Mouse (Mus musculus) MEL-GATA-1-ER (cell line): Measurements from ENCODE around the gene Dnase1l3.

Experiments
- DNase-seq: peaks from one replicate; pipeline ENCODE4 v3.0.0-alpha.2; 2012; ENCODE audit warnings: low read depth; ENCODE audit errors: extremely low read depth

Gene Dnase1l3

DNA sequence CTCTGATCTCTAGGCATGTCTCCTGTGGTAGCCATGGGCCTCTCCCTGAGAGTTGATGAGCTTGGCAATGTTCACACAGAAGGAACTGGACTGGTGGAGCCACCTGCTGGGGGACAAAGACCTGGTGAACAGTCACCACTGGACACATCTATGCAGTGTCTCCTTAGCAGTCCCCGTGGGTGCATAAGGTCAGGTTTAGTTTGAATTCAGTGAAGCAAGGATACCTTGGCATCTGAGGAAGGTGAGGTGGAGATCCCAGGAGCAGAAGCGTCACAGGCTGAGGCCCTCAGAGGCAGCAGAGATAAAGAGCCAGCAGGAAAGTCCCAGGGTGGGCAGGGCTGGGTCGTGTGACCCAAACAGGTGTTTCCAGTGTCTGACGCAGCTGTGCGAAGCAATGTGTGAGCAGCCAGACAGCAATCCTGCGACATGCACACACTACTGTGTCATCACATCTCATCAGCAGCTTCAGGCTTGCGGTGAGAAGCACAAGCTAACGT lies at the start of gene Dnase1l3:
TSS of gene Dnase1l3 (minus strand) at position 303 of the 497 bp plus-strand sequence.
- DNase-seq: no peak

DNA sequence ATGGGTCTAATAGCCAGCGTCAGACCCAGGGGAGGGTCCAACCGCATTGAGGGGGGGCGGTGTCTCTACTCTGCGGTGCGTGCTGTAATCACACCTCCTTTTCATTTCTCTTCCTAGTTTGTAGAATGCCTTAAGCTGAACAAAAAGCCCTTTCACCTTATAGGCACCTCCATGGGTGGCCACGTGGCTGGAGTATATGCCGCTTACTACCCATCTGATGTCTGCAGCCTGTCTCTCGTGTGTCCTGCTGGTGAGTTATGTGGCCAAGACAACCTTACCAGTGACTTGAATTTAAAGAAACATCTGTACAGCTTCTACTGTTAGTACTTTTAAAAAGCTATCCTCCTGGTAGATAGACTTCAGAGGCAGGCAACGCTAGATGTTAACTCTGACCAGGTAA lies 48.2 kb upstream of the Dnase1l3 start:
- DNase-seq: no peak

DNA sequence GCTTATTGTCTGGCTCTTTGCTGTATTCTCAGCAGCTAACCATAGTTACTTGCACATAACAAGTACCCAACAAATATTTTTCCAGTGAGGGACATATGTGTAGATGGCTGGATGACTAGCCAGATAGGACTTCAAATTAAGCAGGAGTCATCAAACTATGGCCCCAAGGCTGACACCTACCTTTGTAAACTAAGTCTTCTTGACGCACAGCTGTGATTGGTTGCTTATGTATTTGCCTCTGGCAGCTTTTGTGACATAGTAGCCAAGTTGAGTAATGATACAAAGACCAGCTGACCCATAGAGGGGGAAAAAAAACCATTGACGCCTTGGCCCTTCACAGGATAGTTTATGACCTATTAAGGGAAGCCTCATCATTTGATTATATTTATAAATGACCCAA lies 47.7 kb upstream of the Dnase1l3 start:
- no peak for DNase-seq

DNA sequence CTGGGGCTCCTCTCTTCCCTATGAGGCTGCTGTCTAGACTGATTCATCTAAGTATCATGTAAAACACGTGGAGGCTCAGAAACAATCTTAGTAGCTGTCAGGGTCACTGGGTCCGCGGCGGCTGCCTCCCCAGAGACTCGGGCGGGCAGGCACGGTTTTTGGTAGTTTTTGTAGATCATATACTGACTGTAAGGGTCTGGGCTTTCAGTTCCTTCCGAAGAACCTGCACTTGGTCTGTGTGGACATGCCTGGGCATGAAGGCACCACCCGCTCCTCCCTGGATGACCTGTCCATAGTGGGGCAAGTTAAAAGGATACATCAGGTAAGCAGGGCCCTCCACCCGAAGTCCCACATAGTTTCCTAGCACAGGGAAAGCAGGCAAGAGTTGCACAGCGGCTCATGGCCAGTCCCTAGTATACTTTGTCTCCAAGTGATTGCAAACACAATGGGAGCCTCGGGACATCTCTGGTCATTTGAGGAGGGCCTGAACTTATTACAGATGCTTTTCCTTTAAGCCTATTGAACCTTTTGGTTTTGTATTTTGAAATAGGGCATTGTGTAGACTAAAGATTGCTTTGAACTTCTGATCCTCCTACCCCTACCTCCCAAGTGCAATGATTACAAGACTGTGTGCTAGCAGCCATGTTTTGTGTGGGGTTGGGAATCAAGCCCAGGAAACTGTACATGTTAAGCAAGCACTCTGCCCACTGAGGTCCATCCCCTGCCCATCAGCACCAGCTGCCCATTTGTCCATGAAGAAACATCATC lies 46.7 kb upstream of the Dnase1l3 start:
- DNase-seq: no peak

- no peak for DNase-seq
Measured at GRCm38 (mm10) chr14:8040179-8040578, 45.8 kb upstream of the Dnase1l3 start.

GRCm38 (mm10) chr14:8038791-8039448 lies 44.5 kb upstream of the Dnase1l3 start:
- DNase-seq: no peak

DNA sequence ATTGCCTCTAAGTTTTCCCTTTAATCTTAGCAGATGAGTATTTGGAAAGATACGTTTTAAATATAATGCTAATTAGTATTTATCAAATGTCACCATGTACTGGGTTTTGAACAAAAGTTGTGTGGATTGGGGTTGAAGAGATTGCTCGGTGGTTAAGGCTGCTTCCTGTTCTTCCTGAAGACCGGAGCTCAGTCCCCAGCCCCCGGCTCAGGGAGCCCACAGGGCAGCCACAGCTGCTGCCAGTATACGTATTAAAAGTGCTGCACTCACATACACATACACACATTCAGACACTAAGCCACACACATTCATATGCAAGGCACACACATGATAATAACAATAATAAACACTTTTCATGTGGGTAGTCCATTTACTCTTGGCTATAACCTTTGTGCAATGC lies 43.8 kb upstream of the Dnase1l3 start:
- no peak for DNase-seq

DNA sequence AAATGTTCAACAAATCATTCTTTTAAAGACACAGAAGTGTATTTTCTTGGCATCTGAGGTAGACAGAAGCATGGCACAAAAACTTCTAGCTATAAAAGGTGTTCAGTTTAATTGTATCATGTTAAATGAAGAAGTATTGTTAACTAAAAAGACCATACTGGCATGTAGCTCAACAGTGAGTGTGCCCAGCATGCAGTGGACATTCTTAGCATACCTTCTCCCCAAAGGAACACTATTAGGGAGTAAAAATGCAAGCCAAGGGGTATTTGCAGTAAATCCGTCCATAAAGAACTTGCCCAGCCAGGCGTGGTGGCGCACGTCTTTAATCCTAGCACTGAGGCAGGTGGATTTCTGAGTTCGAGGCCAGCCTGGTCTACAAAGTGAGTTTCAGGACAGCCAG lies 42.0 kb upstream of the Dnase1l3 start:
- DNase-seq: no peak

GRCm38 (mm10) chr14:8035951-8036350 lies 41.6 kb upstream of the Dnase1l3 start:
- DNase-seq: no peak

GRCm38 (mm10) chr14:8034561-8034960 lies 40.2 kb upstream of the Dnase1l3 start:
- DNase-seq: no peak

- DNase-seq: no peak
Measured at GRCm38 (mm10) chr14:8032087-8032944, 37.9 kb upstream of the Dnase1l3 start.

GRCm38 (mm10) chr14:8030535-8030934 lies 36.2 kb upstream of the Dnase1l3 start:
- no peak for DNase-seq

- no peak for DNase-seq
Measured at GRCm38 (mm10) chr14:8029752-8030151, 35.4 kb upstream of the Dnase1l3 start.

DNA sequence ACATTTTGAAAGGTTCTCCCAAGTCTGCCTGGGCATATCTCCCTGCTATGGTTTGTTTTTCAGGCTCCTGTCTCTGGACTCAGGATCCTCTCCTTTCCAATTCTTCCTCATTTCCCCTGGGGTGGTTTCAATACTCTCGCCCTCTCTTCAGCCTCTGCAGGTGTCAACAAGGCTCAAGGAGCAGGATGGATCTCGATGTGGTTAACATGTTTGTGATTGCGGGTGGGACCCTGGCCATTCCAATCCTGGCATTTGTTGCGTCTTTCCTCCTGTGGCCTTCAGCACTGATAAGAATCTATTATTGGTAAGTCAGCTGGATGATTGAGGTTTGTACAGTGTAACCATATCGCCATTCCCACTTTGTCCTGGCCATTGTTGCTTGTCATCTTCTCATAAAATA lies 33.7 kb upstream of the Dnase1l3 start:
- DNase-seq: no peak

DNA sequence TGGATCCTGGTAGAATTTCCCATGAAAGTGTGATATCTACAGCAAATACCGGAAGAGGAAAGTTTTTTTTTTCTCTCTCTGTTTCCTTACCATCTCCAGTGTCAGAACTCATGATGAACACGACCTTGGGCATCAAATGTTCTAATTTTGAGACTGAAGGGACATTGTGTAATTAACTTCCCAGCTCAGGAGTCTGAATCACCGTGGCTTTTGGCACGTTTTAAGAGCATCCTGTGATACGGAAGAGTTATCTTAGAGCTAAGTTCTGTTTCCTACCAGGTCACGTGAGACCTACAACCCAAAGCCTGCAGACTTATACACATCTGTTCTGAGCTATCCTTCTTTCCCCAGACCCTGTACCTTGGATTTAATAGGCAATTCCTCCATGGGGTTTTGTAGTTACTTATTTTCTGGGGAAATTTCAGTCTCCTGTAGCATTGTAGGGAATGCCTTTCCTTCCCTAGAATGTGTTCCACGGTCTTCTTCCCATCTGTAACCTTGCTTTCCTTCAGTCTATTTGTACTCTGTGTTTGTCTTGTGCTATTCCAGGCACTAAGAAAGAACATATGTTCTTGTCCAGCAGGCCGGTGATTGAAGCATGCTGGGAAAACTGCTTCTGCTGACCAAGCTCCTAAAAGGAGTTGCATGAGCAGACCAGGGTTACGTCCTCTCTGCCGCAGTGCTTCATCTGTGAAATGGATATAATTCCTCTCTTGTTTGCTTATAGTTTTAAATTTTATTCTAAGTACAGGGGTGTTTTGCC lies 32.6 kb upstream of the Dnase1l3 start:
- no peak for DNase-seq

GRCm38 (mm10) chr14:8024936-8025335 lies 30.6 kb upstream of the Dnase1l3 start:
- no peak for DNase-seq

DNA sequence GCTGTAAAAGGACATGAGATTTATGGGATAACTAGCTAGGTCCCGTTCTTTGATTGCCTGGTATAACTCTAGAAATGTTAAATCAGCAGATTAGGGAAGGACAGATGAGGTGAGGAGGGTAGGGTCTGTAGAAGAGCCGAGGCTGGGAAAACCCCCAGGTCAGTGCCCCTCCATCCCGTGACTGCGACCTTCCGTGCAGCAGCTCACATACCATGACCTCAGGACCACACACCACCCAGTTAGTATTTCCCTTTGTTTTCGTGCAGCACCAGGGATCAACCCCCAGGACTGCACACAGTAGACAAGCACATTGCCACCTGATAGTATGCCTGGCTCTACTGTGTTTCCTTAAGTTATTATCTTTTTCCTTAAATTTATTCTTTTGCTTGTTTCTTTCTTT lies 30.1 kb upstream of the Dnase1l3 start:
- DNase-seq: no peak

DNA sequence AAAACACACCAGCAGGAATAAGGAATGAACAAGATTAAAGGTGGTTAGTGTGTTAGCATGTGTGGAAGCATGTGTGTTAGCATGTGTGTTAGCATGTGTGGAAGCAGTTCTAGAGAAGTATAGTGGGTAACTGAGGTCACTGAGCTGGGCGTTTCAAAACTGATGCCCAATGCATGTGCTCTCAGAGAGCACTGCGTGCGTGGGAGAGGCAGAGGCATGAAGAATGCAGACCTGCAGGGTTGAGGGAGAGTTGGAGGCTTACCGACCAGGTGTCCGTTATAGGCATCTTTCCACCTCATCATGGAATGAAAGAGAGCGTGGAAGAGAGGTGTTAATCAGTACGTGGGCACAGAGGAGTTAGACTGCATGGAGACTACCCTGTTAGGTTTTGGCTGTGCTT lies 26.2 kb upstream of the Dnase1l3 start:
- no peak for DNase-seq

DNA sequence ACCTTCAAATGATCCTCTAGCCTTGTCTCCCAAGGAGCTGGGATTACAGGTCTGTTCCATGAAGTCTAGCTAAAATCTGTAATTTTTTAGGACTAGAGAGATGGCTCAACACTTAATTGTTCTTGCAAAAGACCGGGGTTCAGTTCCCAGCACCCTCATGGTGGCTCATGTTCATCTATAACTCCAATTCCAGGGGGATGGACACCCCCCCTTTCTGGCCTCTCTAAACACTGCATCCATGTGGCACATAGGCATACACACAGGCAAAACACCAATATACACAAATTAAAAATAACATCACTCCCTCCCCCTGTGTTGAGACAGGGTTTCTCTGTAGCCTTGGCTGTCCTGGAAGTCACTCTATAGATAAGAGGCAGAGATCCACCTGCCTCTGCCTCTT lies 25.6 kb upstream of the Dnase1l3 start:
- no peak for DNase-seq

DNA sequence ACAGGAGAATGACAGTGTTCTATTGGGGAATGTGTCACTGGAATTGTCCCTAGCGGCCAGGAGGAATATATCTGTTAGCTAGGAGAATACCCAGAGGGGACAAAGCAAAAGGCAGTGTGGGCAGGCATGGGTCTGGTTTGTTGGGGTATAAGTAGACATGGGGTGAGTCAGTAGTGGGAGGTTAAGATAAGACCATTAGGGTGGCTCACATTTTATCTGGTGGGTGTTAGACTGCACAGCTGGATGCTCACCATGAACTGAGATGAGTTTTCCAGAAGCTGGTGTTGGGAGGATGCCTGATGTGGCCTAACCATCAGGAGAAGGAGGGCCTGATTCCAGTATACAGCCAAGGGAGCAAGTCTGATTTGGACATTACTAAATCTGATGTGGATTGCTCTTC lies 22.6 kb upstream of the Dnase1l3 start:
- DNase-seq: no peak

GRCm38 (mm10) chr14:8016276-8016675 lies 21.9 kb upstream of the Dnase1l3 start:
- no peak for DNase-seq
